Mouse (Mus musculus) heart, postnatal 0 days (tissue): ENCODE results near the gene Slc25a23. TPM values are rescaled to one million over a fixed set of nuclear protein-coding genes. Genes with fewer than 3 reads are reported as not detected.
A peak's percentile ranks its signal among the peaks of the same experiment; 100 is the strongest.

ENCODE experiments used
- ATAC-seq: fragments of 200-750 bp; cut with Nextera tagmentation; 2 replicates; pipeline ENCODE4 v1.8.0; 2017; ENCODE audit warnings: low read depth, moderate number of reproducible peaks, moderate library complexity; ENCODE audit not compliant: insufficient read depth
- DNase-seq: peaks from one replicate; pipeline ENCODE4 v3.0.0-alpha.2; 2016; ENCODE audit warnings: low spot score
- H3K27ac ChIP-seq: fragments of 300-500 bp; sonication (generic); 2 replicates; pipeline ENCODE4 v1.5.1; 2014; ENCODE audit warnings: low read depth, mild to moderate bottlenecking
- H3K27me3 ChIP-seq: fragments of 300-500 bp; sonication (generic); 2 replicates; pipeline ENCODE4 v1.6.1; 2014; ENCODE audit warnings: low read length, mixed read lengths; ENCODE audit not compliant: control insufficient read depth, insufficient read depth
- H3K36me3 ChIP-seq: fragments of 300-500 bp; sonication (generic); replicated peaks from 2 replicates; pipeline ENCODE4 v1.6.1; 2014; ENCODE audit warnings: low read length, mixed read lengths; ENCODE audit not compliant: control insufficient read depth, insufficient read depth
- H3K4me1 ChIP-seq: fragments of 300-500 bp; sonication (generic); 2 replicates; pipeline ENCODE4 v1.6.1; 2014; ENCODE audit warnings: antibody characterized with exemption; ENCODE audit not compliant: control insufficient read depth, insufficient read depth
- H3K4me2 ChIP-seq: fragments of 300-500 bp; sonication (generic); 2 replicates; pipeline ENCODE4 v1.6.1; 2014; ENCODE audit warnings: low read depth, mild to moderate bottlenecking, low read length, moderate library complexity
- H3K4me3 ChIP-seq: fragments of 300-500 bp; sonication (generic); 2 replicates; pipeline ENCODE4 v1.5.1; 2014; ENCODE audit warnings: low read depth, low read length
- H3K9ac ChIP-seq: fragments of 300-500 bp; sonication (generic); replicated peaks from 2 replicates; pipeline ENCODE4 v1.6.1; 2014; ENCODE audit warnings: low read depth, low read length, mixed read lengths
- H3K9me3 ChIP-seq: fragments of 300-500 bp; sonication (generic); replicated peaks from 2 replicates; pipeline ENCODE4 v1.6.1; 2016; ENCODE audit warnings: low read length; ENCODE audit not compliant: control insufficient read depth
- CTCF ChIP-seq: IDR thresholded peaks from 2 replicates; pipeline ENCODE4 v1.5.1; 2016; ENCODE audit warnings: antibody characterized with exemption, control low read depth, low read depth
- EP300 ChIP-seq: IDR thresholded peaks from 2 replicates; pipeline ENCODE4 v1.6.1; 2016; ENCODE audit warnings: antibody characterized with exemption, low read depth
- WGBS: fragments of 180-500 bp; shearing (Covaris S2); extraction: QIAGEN DNeasy Blood & Tissue Kit; methylation state at CpG from one replicate; pipeline ENCODE4 v1.1.7; 2014; 5-methylcytosine and 5-hydroxymethylcytosine counted together
- polyA plus RNA-seq: library from polyadenylated mRNA; unstranded; fragments of >200 nt; fragmentation: Nextera tagmentation; extraction: Ambion mirVana; gene quantifications from 2 replicates; pipeline ENCODE4 v1.2.1, GENCODE M21; 2015
- total RNA-seq: library from RNA; depleted of rRNA; stranded (reverse); fragments of >200 nt; gene quantifications from 2 replicates; pipeline ENCODE4 v1.2.3, GENCODE M21; 2014; ENCODE audit warnings: low replicate concordance

The Slc25a23 gene
- total and polyA plus RNA-seq, 2 experiments from 2014 or later = 13.3 to 47.5 TPM

GRCm38 (mm10) chr17:57029691-57030090 is 30.0 kb downstream of the Slc25a23 start:
- DNase-seq (peak; percentile 16), ATAC-seq (no peak)
- H3K27me3 ChIP-seq = no peaks in the 10 kb centered on the region
- peak overlapping the region; percentile 94 for H3K4me2 ChIP-seq
- peak overlapping the region; percentile 100; the same call in 1 of the 2 replicates for H3K9ac ChIP-seq
- no peaks in the 10 kb centered on the region for H3K9me3 ChIP-seq
- H3K36me3 ChIP-seq = peaks cover 40% of the 10 kb centered on the region
- no peak for TF ChIP-seq CTCF
- TF ChIP-seq EP300 = no peak
- peak overlapping the region; percentile 86 for H3K4me3 ChIP-seq
- 23% methylated on average over 8 of the region's 8 CpGs for WGBS
- no peak overlapping the region; the same call in 1 of the 2 replicates for H3K27ac ChIP-seq
- H3K4me1 ChIP-seq = peaks cover 19% of the 10 kb centered on the region

GRCm38 (mm10) chr17:57027471-57027870 is 32.2 kb downstream of the Slc25a23 start:
- peaks cover 62% of the 10 kb centered on the region for H3K36me3 ChIP-seq
- WGBS = 88% methylated on average over 4 of the region's 4 CpGs
- no peak for ATAC-seq

GRCm38 (mm10) chr17:57020960-57021359 is 38.7 kb downstream of the Slc25a23 start:
- no peak overlapping the region for H3K27ac ChIP-seq
- H3K36me3 ChIP-seq = peaks cover 48% of the 10 kb centered on the region
- no peaks in the 10 kb centered on the region for H3K27me3 ChIP-seq
- H3K9ac ChIP-seq = no peak overlapping the region
- H3K9me3 ChIP-seq = no peaks in the 10 kb centered on the region
- TF ChIP-seq CTCF = no peak
- TF ChIP-seq EP300 = no peak
- DNase-seq = no peak
- H3K4me3 ChIP-seq = no peak overlapping the region
- no peak overlapping the region for H3K4me2 ChIP-seq
- WGBS = 83% methylated on average over 5 of the region's 5 CpGs
- no peak for ATAC-seq
- no peaks in the 10 kb centered on the region for H3K4me1 ChIP-seq

More at GRCm38 (mm10) chr17:57027471-57027870, 32.2 kb downstream of the Slc25a23 start:
- H3K27ac ChIP-seq = no peak overlapping the region
- H3K9ac ChIP-seq = no peak overlapping the region
- TF ChIP-seq CTCF (no peak), EP300 (no peak)
- H3K4me3 ChIP-seq = no peak overlapping the region
- DNase-seq = no peak
- H3K4me1 ChIP-seq = peaks cover 18% of the 10 kb centered on the region
- H3K9me3 ChIP-seq = no peaks in the 10 kb centered on the region
- H3K27me3 ChIP-seq = no peaks in the 10 kb centered on the region
- H3K4me2 ChIP-seq = no peak overlapping the region

GRCm38 (mm10) chr17:57019693-57020092 is 40.0 kb downstream of the Slc25a23 start:
- H3K36me3 ChIP-seq = peaks cover 36% of the 10 kb centered on the region
- H3K27me3 ChIP-seq = no peaks in the 10 kb centered on the region
- H3K4me1 ChIP-seq = no peaks in the 10 kb centered on the region
- whole genome bisulfite sequencing = 75% methylated on average over 2 of the region's 2 CpGs
- H3K27ac ChIP-seq = no peak overlapping the region
- H3K4me2 ChIP-seq = no peak overlapping the region
- TF ChIP-seq EP300 (no peak), CTCF (no peak)
- no peaks in the 10 kb centered on the region for H3K9me3 ChIP-seq
- no peak overlapping the region for H3K9ac ChIP-seq
- ATAC-seq (no peak), DNase-seq (no peak)
- H3K4me3 ChIP-seq = no peak overlapping the region

GRCm38 (mm10) chr17:57012245-57012795 is 47.3 kb downstream of the Slc25a23 start:
- Histone ChIP-seq H3K4me1 (peaks cover 19% of the 10 kb centered on the region), H3K27ac (peak overlapping the region; percentile 85; the same call in 1 of the 2 replicates), H3K9ac (no peak overlapping the region), H3K27me3 (no peaks in the 10 kb centered on the region), H3K36me3 (peaks cover 12% of the 10 kb centered on the region), H3K4me2 (peak overlapping the region; percentile 99), H3K9me3 (no peaks in the 10 kb centered on the region), H3K4me3 (peak overlapping the region; percentile 84; the same call in 1 of the 2 replicates)
- TF ChIP-seq CTCF (no peak), EP300 (no peak)
- ATAC-seq (no peak), DNase-seq (no peak)
- 73% methylated on average over 13 of the region's 13 CpGs for WGBS
